Mouse (Mus musculus): Measurements from ENCODE around the gene Nyap2. TPM values are rescaled to one million over a fixed set of nuclear protein-coding genes. Genes with fewer than 3 reads are reported as not detected.

Nyap2 gene
- total RNA-seq (2021), result under 1 TPM in 1 of 2 experiments, not detected in 1; 0.04 TPM
- long read RNA-seq, experiment 1, result 0 reads
- long read RNA-seq, experiment 2, result 0 reads

DNA sequence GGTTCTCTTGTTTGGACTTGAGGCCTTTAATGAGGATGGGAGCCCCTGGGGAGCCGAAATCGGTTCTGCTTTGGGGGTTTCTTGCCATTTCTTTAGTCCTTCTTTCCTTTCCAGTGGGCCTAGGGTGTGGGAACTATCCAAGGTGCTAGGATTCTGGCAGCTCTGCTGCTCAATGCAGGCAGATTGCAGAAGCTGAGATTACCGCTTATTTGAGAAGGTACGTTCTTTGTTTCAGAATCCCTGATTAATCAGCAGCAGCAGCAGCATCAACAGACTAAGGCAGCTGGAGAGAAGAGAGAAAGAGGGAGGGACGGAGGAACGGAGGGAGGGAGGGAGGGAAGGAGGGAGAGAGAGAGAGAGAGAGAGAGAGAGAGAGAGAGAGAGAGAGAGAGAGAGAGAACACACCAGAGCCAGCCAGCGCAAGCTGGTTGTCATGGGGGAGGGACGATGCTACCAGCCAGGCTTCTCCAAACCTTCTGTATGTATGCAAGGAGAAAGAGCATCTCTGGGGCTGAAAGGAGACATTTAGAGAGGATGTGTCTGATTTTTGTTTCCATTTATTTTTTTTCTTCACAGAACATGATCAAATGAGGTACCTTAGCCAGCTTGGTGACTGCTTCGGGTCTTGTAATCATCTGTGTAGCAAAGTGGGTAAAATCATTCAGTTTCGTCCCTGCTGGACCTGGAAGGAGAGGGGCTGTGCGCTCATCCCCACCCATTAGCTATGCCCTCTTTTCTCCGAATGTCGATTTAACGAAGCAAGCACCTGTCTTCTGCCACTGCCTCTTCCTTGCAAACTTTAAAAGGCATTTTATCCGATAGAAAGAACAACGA is at the start of gene Nyap2:
TSS of gene Nyap2 (plus strand) at position 120 of the 834 bp plus-strand sequence.
- no peak for DNase-seq
- intact Hi-C loops (cut with DNase I; ENCODE audit: low total_unique reads), result no loop called here

DNA sequence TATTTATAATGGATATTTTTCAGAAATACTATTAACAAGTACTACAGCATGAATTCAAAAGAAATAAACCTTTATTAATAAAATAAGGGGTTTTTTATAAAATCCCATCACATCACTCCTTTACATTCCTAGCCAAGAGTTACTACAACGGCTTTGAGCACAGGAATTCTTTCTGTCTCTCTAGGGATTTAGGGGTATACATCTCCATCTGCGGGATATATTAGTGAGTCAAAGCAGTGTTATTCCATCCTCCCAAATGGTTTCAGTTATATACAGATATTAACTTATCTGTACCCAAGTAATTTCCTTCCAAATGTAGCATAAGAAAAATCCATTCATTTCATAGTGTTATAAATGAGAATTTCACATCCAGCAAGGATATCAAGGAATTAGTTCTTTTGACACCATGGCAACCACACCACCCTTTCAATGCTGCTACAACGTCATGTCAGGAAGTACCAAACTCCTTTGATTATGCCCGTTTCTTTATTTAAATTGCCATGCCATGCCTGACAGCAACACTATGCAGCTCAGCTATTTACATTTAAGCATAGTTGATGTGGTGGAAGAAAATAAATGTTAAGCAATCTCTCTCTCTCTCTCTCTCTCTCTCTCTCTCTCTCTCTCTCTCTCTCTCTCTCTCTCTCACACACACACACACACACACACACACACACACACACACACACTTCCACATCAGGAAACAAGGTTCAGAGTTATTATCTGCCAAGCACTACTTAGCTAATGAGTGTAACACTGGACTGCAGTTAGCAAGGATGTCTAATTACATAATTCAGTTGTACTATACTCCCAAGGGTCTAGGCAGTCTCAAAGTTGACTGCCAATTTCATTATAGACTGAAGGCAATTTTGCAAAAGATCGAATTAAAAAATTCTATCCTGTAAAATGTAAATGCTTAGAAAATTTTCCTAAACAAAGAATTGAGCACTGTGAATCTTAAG is 33.6 kb upstream of the Nyap2 start:
- DNase-seq, result no peak
- intact Hi-C loops (cut with DNase I; ENCODE audit: low total_unique reads), result no loop called here

DNA sequence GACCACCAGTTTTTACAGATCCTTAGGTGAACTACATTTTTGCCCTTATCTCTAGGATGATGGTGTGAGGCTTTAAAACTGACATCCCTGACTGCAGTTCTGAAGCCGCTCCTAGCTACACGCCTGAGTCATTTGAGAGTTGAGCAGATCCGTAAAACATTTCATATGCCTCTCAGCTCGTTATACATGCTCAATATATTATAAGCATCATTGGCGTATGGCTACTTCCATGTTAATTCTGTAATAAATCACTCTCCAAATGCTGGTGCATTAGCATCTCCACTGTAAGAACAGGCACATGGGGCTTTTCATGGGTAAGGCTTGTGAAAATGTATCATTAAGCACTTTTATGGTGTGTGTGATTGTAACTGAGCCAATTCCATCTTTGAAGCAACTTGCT is 18.4 kb upstream of the Nyap2 start:
- intact Hi-C loops (cut with DNase I; ENCODE audit: low total_unique reads), result no loop called here
- no peak for DNase-seq

DNA sequence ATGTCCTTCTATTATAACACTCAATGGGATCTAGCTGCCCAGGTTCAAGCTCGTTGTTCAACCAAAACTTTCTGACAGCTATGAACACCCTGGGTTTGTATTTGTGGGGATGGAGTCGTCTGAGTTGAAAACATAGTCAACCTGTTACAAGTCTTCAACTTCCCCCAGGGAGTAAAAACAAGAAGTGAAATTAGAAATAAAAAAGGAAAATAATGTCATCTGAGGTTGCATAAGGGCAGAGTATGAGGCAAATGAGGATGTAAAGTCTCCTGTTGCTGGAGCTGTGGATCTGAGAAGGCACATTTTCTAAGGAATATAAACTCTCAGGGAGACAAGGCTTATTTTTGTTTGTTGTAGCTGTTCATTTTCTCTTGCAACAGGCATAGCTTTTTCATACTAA is 17.9 kb upstream of the Nyap2 start:
- intact Hi-C loops (cut with DNase I; ENCODE audit: low total_unique reads), result no loop called here
- no peak for DNase-seq

DNA sequence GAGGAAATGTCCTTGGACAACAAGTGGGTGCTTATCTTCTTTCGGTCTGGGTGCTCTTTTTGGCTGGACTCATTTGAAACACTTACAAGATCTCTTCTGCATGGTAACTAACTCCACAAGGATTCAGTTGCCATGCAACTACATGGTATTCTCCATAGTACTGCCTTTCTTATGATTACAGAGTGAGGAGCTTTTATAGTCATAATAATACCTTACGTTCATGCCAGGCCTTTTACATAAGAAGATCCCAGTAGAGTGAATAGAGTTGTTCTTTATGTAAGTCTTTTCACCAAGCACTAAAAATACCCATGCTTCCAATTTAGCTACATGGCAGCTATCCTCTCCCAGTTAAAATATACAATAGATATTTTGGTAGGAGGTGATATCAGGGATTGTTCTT is 13.9 kb upstream of the Nyap2 start:
- intact Hi-C loops (cut with DNase I; ENCODE audit: low total_unique reads), result no loop called here
- no peak for DNase-seq

DNA sequence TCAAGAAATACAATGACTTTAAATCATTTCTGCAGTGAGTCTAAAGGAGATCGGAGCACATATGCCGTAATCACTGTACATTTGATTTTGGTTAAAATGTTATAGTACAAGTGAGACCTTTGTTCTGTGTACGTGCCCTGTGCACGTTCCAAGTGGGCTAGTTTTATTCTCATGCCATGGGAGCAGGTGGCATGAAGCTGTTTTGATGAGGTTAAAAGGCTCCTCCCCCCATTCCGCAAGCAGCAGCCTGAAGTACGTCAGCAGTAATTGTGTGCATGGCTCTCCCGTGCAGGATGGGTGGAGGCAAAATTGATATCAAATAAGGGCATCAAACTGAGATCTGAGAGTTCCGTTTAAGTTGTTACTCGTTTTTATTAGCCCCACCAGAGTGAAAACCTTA is 491 bp upstream of the Nyap2 start:
- DNase-seq, result no peak
- intact Hi-C loops (cut with DNase I; ENCODE audit: low total_unique reads), result no loop called here

DNA sequence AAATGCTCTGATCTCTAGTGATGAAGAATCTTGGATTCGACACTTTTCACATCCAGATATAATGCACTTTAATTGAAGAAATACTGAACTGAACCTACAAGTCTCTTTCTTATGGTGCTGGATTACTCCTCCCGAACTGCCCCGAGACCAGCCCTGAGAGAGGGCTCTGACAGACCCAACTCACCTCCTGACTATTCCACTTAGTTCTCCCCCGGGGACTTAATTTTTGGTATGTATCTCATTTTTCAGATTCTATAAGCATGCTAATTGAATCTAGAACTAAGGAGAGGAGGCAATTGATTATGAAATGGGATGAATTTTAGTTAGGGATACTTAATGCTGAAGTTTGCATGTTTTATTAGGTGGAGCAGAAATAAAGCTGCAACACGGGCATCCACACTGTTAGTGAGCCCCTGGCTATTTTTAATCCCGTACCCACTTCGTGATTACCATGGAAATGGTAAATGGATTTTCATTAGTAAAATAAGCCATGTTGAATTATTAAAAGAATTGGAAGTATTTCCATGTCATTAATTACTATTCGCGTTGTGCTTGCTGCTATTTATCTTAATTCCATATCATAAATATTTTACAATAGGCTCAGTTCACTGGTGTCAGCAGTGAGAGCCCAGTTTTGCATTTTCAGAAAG is 1.0 kb downstream of the Nyap2 start:
- DNase-seq, result no peak
- intact Hi-C loops (cut with DNase I; ENCODE audit: low total_unique reads), result no loop called here

DNA sequence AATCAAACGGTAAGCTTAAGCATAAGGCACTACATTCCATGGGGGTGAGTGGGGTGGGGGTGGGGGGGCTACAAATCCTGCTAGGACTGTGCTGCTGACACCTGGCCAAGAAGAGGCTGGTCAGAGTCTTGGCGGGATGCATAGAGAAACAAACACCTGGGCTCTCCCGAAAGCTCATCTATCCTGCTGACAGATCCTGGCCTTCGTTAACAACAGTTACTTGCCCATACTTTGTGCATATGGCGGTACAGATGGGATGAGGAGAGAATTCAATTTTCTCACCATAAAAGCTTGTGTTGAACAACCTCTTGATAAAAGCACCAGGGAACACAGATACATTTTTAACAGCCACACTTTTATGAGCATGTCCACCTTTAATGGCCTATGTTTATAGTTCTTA is 10.7 kb downstream of the Nyap2 start:
- DNase-seq, result no peak
- intact Hi-C loops (cut with DNase I; ENCODE audit: low total_unique reads), result no loop called here

DNA sequence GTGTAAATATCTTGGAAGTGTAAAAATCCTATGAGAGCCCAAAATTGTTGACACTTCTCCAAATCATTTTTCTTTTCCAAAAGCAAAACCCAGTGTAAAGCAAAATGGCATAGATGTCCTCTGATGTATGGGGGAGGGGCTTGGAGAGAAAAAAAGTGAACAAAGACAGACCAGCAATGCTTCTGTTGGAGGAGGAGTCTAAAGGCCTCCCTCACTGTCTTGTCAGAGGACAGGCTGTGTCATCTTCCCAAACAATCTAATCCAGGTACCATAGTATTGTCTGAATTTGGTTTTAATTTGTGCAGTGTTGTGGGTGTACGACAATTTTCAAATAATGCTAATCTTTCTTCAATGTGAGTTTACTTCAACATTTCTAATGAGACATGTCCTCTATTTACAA is 13.7 kb downstream of the Nyap2 start:
- DNase-seq, result no peak
- intact Hi-C loops (cut with DNase I; ENCODE audit: low total_unique reads), result no loop called here

DNA sequence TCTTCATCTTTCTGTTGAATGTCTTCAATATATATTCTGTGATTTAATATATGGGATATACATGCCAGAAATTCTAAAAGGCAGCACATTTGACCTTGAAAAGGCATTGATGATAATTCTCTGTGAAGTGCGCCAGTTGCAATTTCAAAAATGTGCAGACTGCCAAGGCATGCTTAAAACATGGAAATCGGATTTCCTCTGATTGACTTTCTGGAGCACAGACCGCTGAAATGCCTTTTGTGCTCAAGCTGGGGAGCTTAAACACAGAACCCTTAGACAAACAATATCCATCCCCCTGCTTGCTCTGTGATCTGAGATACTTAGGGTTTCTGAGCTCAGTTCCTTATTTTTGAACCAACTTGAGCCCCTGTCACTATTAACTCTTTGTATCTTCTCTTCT is 14.2 kb downstream of the Nyap2 start:
- intact Hi-C loops (cut with DNase I; ENCODE audit: low total_unique reads), result no loop called here
- no peak for DNase-seq

DNA sequence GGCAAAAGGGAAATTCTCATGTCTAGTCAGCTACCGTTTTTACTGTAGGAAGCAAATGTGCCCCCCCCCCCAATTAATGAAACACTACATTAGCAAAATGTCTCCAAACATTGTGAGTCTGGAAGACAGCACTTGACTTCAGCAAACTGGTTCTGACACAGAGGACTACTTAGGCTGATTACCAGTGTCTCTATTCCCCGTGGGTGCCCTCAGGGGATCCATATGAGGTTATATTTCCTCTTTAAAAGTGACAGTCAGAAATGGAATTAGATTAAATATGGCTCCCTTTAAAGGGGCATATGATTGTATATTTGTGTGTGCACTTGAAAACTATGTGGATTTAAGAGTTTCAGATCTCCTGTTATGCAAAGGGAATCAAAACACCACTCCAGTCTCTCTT is 15.3 kb downstream of the Nyap2 start:
- intact Hi-C loops (cut with DNase I; ENCODE audit: low total_unique reads), result no loop called here

DNA sequence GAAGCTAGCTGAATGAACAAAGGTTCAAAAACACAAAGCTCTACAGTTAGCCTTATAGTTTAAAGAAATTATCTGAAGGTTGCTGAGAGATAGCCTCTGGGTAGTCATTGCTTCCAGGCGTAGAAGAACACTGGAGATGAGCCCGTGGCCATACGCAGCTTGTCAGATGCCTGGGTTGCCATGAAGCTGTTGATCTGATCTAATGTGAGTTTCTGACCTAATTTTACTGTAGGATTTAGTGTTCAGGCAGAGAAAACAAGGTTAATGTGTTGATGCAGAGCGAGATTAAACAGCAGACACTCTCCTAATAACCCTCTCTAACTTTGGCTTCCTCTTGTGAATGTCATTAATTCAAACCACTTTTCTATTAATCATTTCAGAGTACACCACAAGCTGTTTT is 16.1 kb downstream of the Nyap2 start:
- DNase-seq, result no peak
- intact Hi-C loops (cut with DNase I; ENCODE audit: low total_unique reads), result no loop called here

More for the DNA sequence above, 15.3 kb downstream of the Nyap2 start:
- DNase-seq, result no peak

DNA sequence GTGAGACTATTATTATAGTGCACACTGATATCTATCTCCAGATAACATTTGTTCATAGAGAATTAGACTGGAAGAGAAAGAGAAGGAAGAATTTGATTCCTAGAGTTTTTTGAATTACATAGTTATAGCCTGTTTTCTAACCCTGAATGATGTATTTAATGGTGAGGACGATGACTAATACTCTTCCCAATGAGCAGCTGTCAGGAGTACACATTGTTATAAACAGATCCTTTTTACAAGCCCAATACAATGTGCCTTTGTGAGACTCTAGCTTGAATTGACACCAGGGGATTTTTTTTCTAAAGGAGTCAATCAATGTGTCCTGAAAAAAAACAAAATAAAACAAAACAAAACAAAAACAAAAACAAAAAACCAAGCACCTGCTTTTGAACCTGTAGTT is 22.2 kb downstream of the Nyap2 start:
- no peak for DNase-seq
- intact Hi-C loops (cut with DNase I; ENCODE audit: low total_unique reads), result no loop called here

DNA sequence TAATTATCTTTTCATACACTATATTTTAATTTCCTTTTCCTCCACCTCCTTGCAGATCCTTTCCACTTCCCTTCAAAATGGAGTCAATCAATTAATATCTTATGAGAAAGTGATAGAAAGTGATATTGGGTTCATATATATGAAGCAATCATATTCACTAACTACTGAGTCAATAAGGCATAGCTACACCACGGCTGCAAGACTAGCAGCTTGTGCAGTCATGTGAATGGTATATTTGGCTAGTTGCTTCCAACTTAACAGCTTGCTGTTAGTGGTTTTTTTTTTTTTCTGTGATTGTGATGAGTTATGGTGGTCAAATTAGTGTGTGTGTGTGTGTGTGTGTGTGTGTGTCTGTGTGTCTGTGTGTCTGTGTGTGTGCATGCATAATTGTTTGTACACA is 25.0 kb downstream of the Nyap2 start:
- DNase-seq, result no peak
- intact Hi-C loops (cut with DNase I; ENCODE audit: low total_unique reads), result no loop called here

DNA sequence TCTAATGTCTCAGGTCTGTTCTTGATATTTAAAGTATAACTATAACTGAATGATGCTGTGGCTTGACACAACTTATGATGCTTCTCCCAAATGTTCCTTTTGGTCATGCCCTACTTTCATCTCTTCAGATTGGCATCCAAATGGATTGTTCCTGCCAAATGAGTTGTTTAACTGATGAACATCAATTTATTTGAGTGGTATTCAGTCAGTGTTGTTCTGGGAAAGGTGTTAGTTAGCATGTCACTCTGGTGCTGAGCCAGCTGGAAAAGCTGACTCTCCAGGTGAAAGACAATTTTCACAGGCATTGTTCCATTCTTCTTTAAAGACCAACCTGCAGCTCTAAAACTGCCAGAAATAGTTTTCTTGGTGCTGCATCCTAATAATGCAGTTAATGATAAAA is 43.0 kb downstream of the Nyap2 start:
- intact Hi-C loops (cut with DNase I; ENCODE audit: low total_unique reads), result no loop called here
- no peak for DNase-seq

DNA sequence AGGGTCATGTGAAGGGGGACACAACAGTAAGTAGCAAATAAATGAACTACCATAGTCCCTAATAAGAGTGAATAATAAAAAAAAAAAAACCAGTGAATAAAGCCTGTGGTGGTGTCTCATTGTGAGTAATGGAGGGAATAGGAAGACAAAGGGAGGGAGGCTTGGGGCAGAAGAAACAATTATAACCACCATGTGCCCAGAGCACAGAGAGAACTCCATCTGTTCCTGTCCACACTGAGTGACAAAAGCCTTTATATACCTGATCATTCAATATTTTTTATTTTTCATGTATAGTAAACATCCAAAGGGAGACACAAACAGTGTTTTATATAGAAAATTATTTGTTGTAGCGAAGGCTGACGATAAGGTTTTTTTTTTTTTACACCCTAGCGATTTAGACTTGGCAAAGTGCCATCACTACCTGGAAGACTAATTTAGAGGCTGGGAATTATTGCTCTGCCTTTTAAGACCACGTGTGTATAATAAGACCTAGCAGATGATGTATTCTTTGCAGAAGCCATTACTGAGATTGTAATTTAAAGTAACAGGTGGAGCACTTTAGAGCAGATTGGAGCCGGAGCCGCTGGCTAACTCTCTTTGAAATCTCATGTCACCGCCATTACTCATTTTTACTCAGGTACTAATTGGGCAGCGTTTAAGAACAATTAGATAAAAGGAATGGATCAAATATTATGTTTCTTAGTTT is 55.4 kb downstream of the Nyap2 start:
- no peak for DNase-seq
- intact Hi-C loops (cut with DNase I; ENCODE audit: low total_unique reads), result no loop called here

DNA sequence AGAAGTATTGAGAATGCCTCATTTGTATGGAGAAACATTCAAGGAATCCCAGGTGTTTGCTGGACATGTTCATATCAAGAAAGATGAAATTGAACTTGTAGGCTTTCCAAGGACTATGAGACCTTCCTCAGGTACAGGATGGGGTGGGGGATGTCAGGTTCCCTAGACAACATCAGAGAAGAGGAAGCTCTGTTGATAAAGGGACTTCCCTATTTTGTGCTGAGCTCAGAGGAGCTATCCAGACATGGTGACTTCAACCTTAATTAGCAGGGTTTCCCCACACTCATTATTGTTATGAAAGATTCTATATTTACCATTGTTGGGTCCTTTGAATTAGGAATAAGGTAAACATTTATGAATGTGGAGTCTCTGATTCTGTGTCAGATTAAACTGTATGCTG is 67.1 kb downstream of the Nyap2 start:
- intact Hi-C loops (cut with DNase I; ENCODE audit: low total_unique reads), result no loop called here
- DNase-seq, result no peak

DNA sequence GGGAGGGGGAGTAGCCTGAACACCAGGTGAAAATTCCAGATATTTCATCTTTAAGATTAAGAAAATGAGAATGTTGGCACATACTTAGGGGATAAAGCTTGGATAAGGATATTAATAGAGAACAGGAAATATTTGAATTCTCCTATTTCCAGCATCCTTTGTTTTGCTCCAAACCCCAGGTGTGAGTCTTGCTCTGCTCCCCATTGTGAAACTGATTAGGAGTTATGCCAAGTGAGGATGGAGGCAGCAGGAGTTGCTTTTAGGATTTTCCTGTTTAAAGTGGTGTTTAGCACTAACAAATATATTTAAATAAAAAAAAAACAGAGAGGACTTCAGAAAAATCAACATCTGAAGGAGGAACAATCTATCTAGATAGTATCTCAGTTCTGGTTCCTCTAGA is 68.8 kb downstream of the Nyap2 start:
- DNase-seq, result no peak
- intact Hi-C loops (cut with DNase I; ENCODE audit: low total_unique reads), result no loop called here

DNA sequence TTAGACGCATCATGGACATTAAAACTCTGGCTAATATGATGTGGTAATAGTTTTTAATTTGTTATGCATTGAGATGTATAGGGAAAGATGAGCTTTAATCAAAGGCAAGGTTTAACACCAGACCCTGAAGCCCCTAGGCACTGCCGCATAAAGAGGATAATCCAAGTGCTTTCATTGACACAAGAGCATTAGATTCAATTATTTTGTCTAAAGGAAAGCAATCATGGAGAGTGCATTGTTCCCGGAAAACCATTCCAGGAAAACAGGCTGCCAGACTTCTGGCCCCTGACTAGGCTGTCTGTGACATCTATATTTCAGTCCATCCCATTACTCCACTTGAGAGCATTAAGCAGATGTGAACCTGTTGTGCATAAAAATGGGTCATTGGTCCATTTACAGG is 92.5 kb downstream of the Nyap2 start:
- DNase-seq, result no peak
- intact Hi-C loops (cut with DNase I; ENCODE audit: low total_unique reads), result no loop called here

DNA sequence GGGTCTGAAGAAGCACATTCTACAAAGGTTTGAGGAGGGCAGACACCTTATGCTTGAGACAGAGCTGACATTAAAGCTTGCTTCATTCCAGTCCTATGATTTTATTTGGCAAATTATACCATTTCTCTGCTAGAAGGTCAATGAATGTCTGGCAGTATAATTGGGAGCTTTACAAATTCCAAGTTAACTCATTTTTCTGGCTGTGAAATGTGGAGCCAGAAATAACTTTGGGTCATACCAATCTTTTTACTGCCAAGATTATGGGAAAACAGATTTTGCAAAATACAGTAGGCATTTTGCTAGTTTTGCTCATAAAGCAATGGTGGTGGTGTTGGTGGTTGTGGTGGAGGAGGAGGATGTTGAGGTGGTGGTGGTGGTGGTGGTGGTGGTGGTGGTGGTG is 96.0 kb downstream of the Nyap2 start:
- DNase-seq, result no peak
- intact Hi-C loops (cut with DNase I; ENCODE audit: low total_unique reads), result no loop called here

Data from gastrocnemius, postnatal 14 days (tissue).